Comparison of ENCODE assay signal across 15 mouse cellular contexts in genomic region chr2:127649921-127650320, GRCm38 (mm10). TPM values are rescaled to one million over a fixed set of nuclear protein-coding genes. Genes with fewer than 3 reads are reported as not detected.
DNase-seq lines count a peak whose midpoint lies in the region; ATAC-seq and TF ChIP-seq lines count a peak whose summit lies in the region.
"Had no signal": no experiment of that assay in that cellular context is flagged by ENCODE, and none has a peak within 500 bp of the region (broad histone marks: within the 10 kb centered on the region; RNA-seq: fewer than 3 reads in every experiment).

No protein-coding gene starts in this region.

- 0 out of 2 replicates have a peak, but pooled peaks cover 1% of the 10 kb centered on the region for H3K27me3 ChIP-seq in kidney, postnatal 0 days (ENCODE audit: insufficient read depth, low read length)

- H3K4me3 ChIP-seq in kidney, postnatal 0 days (replicated peaks; ENCODE audit: low read depth, low read length): no peak overlapping the region
- H3K4me3 ChIP-seq: liver, embryonic 13.5 days; neural tube, embryonic 12.5 days had no signal

- H3K9me3 ChIP-seq in kidney, postnatal 0 days (replicated peaks; ENCODE audit: low read length): no peaks in the 10 kb centered on the region
- H3K9me3 ChIP-seq: liver, embryonic 13.5 days; neural tube, embryonic 12.5 days had no signal

- WGBS in kidney, postnatal 0 days: 54% methylated on average over 5 of the region's 5 CpGs

- no peak overlapping the region for H3K9ac ChIP-seq in kidney, postnatal 0 days (ENCODE audit: low read depth, low read length)
- H3K9ac ChIP-seq: liver, embryonic 13.5 days; neural tube, embryonic 12.5 days had no signal

- no peak for TF ChIP-seq CTCF in kidney, postnatal 0 days (IDR thresholded peaks at IDR 0.05; ENCODE audit: low read depth)

- no peak for ATAC-seq in kidney, postnatal 0 days (replicated peaks; ENCODE audit: low FRiP score, low read depth)
- ATAC-seq: midbrain, embryonic 16.5 days had no signal

- H3K4me1 ChIP-seq in kidney, postnatal 0 days (replicated peaks; ENCODE audit: insufficient read depth, low read length): 0 out of 2 replicates have a peak, but pooled peaks cover 5% of the 10 kb centered on the region
- H3K4me1 ChIP-seq: liver, embryonic 13.5 days; neural tube, embryonic 12.5 days had no signal

- H3K36me3 ChIP-seq in kidney, postnatal 0 days (ENCODE audit: insufficient read depth, low read length): 0 out of 2 replicates have a peak, but pooled peaks cover 1% of the 10 kb centered on the region
- H3K36me3 ChIP-seq: liver, embryonic 13.5 days; neural tube, embryonic 12.5 days had no signal

- no peak overlapping the region for H3K4me2 ChIP-seq in kidney, postnatal 0 days (ENCODE audit: low read length)
- H3K4me2 ChIP-seq: liver, embryonic 13.5 days; neural tube, embryonic 12.5 days had no signal

- peak overlapping the region; percentile 3; the same call in 1 of the 2 replicates for H3K27ac ChIP-seq in kidney, postnatal 0 days
- H3K27ac ChIP-seq: liver, embryonic 13.5 days; neural tube, embryonic 12.5 days had no signal

- DNase-seq in adrenal gland, postnatal 10 days: peak; percentile 47
- DNase-seq in adrenal gland, adult 8-10 months: no peak
- no peak for DNase-seq in kidney, postnatal 0 days (ENCODE audit: low spot score)
- no peak for DNase-seq in kidney, postnatal 4 days
- peak; percentile 24 for DNase-seq in adrenal gland, postnatal 25 days
- DNase-seq in lung, postnatal 36 days: peak; percentile 51
- DNase-seq in gastrocnemius, postnatal 4 days (ENCODE audit: low spot score in 2 of 2): no peak
- no peak for DNase-seq in cerebellum, postnatal 10 days
- DNase-seq: cerebellum, postnatal 36 days; gastrocnemius, postnatal 14 days; liver, embryonic 13.5 days; thymus, postnatal 25 days had no signal

RNA-seq across cellular contexts. Expression of gene Mal, which starts 6.6 kb away (rescaled TPM):
- 1 to 10 TPM; 5.8 to 7.0 TPM for total RNA-seq in adrenal gland, postnatal 10 days (2021)
- total RNA-seq in adrenal gland, adult 8-10 months (2022): 10 to 100 TPM in 2 of 4 experiments, 1 to 10 TPM in 2; 6.6 to 12.0 (median 9.1) TPM
- polyA plus RNA-seq in kidney, postnatal 0 days (2015; fragmentation: Nextera tagmentation; extraction: Ambion mirVana): 145 and 146 TPM in 2 replicates
- total RNA-seq in adrenal gland, postnatal 25 days (2021): 5.4 and 5.7 TPM in 2 replicates
- 10 to 100 TPM; 15.9 to 17.6 TPM for total RNA-seq in gastrocnemius, postnatal 4 days (2021)
- total RNA-seq: megakaryocyte progenitor cell, adult 5-6 weeks had no signal

Comparison
In these comparisons a context has a peak if more than half of its experiments do, and no peak if none do; other contexts are left out.
1. DNase-seq: peak in adrenal gland, postnatal 10 days (single experiment), adrenal gland, postnatal 25 days (single experiment) and lung, postnatal 36 days (single experiment); none in adrenal gland, adult 8-10 months (single experiment), kidney, postnatal 0 days (single experiment), kidney, postnatal 4 days (0 of 2), gastrocnemius, postnatal 4 days (0 of 2) and cerebellum, postnatal 10 days (0 of 2).